Mouse (Mus musculus) lung, adult 2 months (tissue): ENCODE results near the gene Selenon. TPM values are rescaled to one million over a fixed set of nuclear protein-coding genes. Genes with fewer than 3 reads are reported as not detected.

Source experiments
- DNase-seq: peaks from one replicate; pipeline ENCODE4 v3.0.0; 2022
- H3K4me1 ChIP-seq: fragments of 200-500 bp; 2 replicates; pipeline ENCODE4 v1.6.1; 2011; ENCODE audit warnings: low read length; ENCODE audit not compliant: control insufficient read depth, insufficient read depth
- H3K4me3 ChIP-seq: fragments of 200-500 bp; replicated peaks from 2 replicates; pipeline ENCODE3; 2011; ENCODE audit warnings: low read depth, mild to moderate bottlenecking, control low read depth, low read length; ENCODE audit errors: extremely low read depth
- CTCF ChIP-seq: fragments of 200-500 bp; IDR thresholded peaks from 2 replicates; pipeline ENCODE4 v1.5.1; 2011; ENCODE audit warnings: mild to moderate bottlenecking, low read length, control low read depth; ENCODE audit not compliant: insufficient read depth
- POLR2A ChIP-seq: fragments of 200-500 bp; IDR thresholded peaks from 2 replicates; pipeline ENCODE4 v1.6.1; 2011; ENCODE audit warnings: low read depth, mild to moderate bottlenecking, control low read depth, low read length, borderline replicate concordance; ENCODE audit errors: extremely low read depth
- WGBS: fragments of 180-500 bp; shearing (Covaris S2); methylation state at CpG from one replicate; pipeline ENCODE4 v1.1.7; 2018; 5-methylcytosine and 5-hydroxymethylcytosine counted together
- polyA plus RNA-seq: library from polyadenylated mRNA; depleted of rRNA; stranded (reverse); fragments of >200 nt; gene quantifications from 2 replicates; pipeline ENCODE4 v1.2.3, GENCODE M21; 2012

Gene Selenon
- polyA plus RNA-seq, 1 experiment, result 36.2 TPM

DNA sequence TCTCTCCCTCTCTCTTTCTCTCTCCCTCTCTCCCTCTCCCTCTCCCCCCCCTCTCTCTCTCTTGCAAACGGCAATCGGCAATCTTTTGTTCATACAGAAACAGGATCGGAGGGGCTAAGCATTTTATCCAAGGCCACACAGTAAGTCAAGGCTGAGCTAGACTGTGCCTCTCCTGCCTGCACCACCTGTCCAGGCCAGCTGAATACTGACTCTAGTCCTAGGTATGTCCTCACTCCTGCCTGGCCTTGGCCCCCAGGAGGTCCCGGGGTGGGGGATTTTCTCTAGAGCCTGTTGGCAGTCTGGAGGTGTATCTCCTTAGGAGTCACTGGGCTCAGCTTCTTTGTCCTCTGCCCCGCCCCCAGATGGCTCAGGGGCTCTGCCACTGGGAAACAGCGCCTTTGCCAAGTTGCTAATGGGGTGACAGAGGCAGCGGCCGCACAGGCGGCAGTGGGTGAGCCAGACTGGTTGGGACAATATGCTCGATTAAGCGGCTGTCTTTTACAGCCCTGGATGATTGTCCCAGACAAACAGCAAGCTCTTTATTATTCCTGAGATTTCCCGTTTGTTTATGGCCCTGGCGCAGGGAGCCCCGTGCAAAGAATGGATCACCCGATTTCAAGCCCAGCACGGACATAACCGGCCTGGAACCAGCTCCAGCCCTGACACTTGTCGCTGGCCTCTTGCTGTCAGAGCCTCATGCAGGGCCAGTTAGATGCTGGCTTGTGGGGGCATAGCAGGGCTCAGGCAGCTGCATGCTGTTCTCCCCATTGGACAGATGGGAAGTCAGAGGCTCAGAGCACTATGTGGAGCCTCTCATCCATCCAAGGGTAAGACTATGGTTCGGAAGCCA lies 15.6 kb upstream of the Selenon start:
- no peak for DNase-seq
- no peak overlapping the region for H3K4me3 ChIP-seq
- no peaks in the 10 kb centered on the region for H3K4me1 ChIP-seq
- WGBS, result 55% methylated on average over 19 of the region's 19 CpGs
- no peak for TF ChIP-seq POLR2A
- TF ChIP-seq CTCF, result no peak

DNA sequence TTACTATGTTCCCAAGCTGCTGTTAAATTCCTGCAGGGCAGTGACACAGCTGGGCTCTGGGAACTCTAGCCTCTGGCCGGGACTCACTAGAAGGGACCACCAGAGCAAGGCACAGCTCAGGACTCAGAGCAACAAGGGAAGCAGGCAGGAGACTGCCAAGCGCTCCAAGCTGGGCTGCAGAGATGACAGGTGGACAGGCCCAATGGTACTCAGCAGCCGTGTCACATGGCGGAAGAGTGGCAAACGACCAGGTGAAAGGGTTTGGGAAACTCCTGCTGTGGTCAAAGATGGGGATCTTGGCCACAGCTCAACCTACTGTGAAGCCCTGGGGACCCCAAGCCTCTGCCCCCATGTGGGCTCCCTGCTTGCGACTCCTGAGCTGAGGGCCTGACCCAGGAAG lies 12.1 kb upstream of the Selenon start:
- TF ChIP-seq CTCF (no peak), POLR2A (no peak)
- no peak overlapping the region for H3K4me3 ChIP-seq
- WGBS, result 85% methylated on average over 6 of the region's 6 CpGs
- DNase-seq, result no peak
- H3K4me1 ChIP-seq, result no peaks in the 10 kb centered on the region

DNA sequence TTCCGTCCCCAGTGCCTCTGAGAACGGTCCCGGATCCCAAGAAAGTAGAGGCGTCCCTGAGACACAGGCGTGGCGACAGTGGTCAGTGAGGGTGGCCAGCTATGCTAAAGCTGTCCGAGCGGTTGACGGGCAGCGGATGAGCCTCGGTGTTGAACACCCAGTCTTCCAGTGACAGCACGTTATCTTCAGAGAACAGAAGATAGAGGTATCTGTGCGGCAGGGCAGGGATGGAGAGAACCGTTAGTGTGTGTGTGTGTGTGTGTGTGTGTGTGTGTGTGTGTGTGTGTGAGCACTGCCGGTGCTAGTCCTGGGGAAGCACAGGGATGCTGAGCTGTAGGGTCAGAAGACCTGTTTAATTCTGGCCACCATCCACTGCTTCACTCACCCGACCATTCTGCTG lies 11.7 kb upstream of the Selenon start:
- H3K4me3 ChIP-seq, result no peak overlapping the region
- 84% methylated on average over 16 of the region's 16 CpGs for WGBS
- no peak for TF ChIP-seq CTCF
- TF ChIP-seq POLR2A, result no peak
- no peak for DNase-seq
- H3K4me1 ChIP-seq, result no peaks in the 10 kb centered on the region

- Histone ChIP-seq H3K4me3 (no peak overlapping the region), H3K4me1 (no peaks in the 10 kb centered on the region)
- 91% methylated on average over 2 of the region's 2 CpGs for WGBS
- TF ChIP-seq CTCF (no peak), POLR2A (no peak)
- DNase-seq, result no peak
These were observed 10.0 kb upstream of the Selenon start for GRCm38 (mm10) chr4:134562014-134562413.

GRCm38 (mm10) chr4:134560699-134561098 lies 8.7 kb upstream of the Selenon start:
- WGBS, result 91% methylated on average over 8 of the region's 8 CpGs
- no peak for TF ChIP-seq POLR2A
- TF ChIP-seq CTCF, result no peak
- no peak overlapping the region for H3K4me3 ChIP-seq

GRCm38 (mm10) chr4:134559154-134559553 lies 7.2 kb upstream of the Selenon start:
- DNase-seq, result no peak
- H3K4me1 ChIP-seq, result no peaks in the 10 kb centered on the region
- TF ChIP-seq CTCF (no peak), POLR2A (no peak)
- WGBS, result 71% methylated on average over 7 of the region's 7 CpGs
- no peak overlapping the region for H3K4me3 ChIP-seq

More at GRCm38 (mm10) chr4:134560699-134561098, 8.7 kb upstream of the Selenon start:
- no peaks in the 10 kb centered on the region for H3K4me1 ChIP-seq
- DNase-seq, result no peak

- Histone ChIP-seq H3K4me1 (no peaks in the 10 kb centered on the region), H3K4me3 (no peak overlapping the region)
- TF ChIP-seq POLR2A, result no peak
- TF ChIP-seq CTCF, result no peak
- no peak for DNase-seq
- WGBS, result 44% methylated on average over 9 of the region's 9 CpGs
These were observed 6.7 kb upstream of the Selenon start for GRCm38 (mm10) chr4:134558570-134559113.

GRCm38 (mm10) chr4:134557626-134558249 lies 5.8 kb upstream of the Selenon start:
- H3K4me1 ChIP-seq, result no peaks in the 10 kb centered on the region
- DNase-seq, result no peak
- TF ChIP-seq POLR2A, result no peak
- TF ChIP-seq CTCF, result no peak
- 21% methylated on average over 16 of the region's 16 CpGs for WGBS
- no peak overlapping the region for H3K4me3 ChIP-seq

GRCm38 (mm10) chr4:134555956-134556580 lies 4.1 kb upstream of the Selenon start:
- H3K4me3 ChIP-seq, result no peak overlapping the region
- DNase-seq, result no peak
- WGBS, result 70% methylated on average over 8 of the region's 8 CpGs
- TF ChIP-seq CTCF (peak; percentile 36; the same call in 1 of the 2 replicates), POLR2A (no peak)
- H3K4me1 ChIP-seq, result peaks cover 3% of the 10 kb centered on the region
